Mouse (Mus musculus): ENCODE data around the gene Myrip. TPM values are rescaled to one million over a fixed set of nuclear protein-coding genes. Genes with fewer than 3 reads are reported as not detected.
A peak's percentile ranks its signal among the peaks of the same experiment; 100 is the strongest.

Gene Myrip
- polyA plus RNA-seq, 1 experiment from 2014 or later: 8.1 TPM

GRCm38 (mm10) chr9:120343123-120343790, 41.9 kb downstream of the Myrip start:
- Histone ChIP-seq H3K4me3 (no peak overlapping the region), H3K36me3 (no peaks in the 10 kb centered on the region), H3K9me3 (no peaks in the 10 kb centered on the region), H3K27me3 (no peaks in the 10 kb centered on the region), H3K27ac (replicated peaks) (peak overlapping the region; percentile 5; the same call in 1 of the 2 replicates), H3K4me2 (no peak overlapping the region), H3K4me1 (replicated peaks) (peaks cover 25% of the 10 kb centered on the region), H3K9ac (no peak overlapping the region)
- WGBS: 39% methylated on average over 4 of the region's 4 CpGs
- no peak for ATAC-seq (ENCODE audit: low FRiP score, low read depth)

- peak; percentile 47 for ATAC-seq (ENCODE audit: low FRiP score, low read depth)
These were observed 44.4 kb downstream of the Myrip start for GRCm38 (mm10) chr9:120345651-120346151.

GRCm38 (mm10) chr9:120349145-120349544, 47.8 kb downstream of the Myrip start:
- H3K4me1 ChIP-seq (replicated peaks): peaks cover 32% of the 10 kb centered on the region
- H3K4me2 ChIP-seq: no peak overlapping the region
- H3K36me3 ChIP-seq: no peaks in the 10 kb centered on the region
- peak; percentile 78 for ATAC-seq (ENCODE audit: low FRiP score, low read depth)
- H3K9me3 ChIP-seq: no peaks in the 10 kb centered on the region
- H3K27me3 ChIP-seq: no peaks in the 10 kb centered on the region
- no peak overlapping the region for H3K9ac ChIP-seq
- 37% methylated on average over 4 of the region's 4 CpGs for WGBS
- H3K4me3 ChIP-seq: no peak overlapping the region
- H3K27ac ChIP-seq (replicated peaks): peak overlapping the region; percentile 66

More at GRCm38 (mm10) chr9:120345651-120346151, 44.4 kb downstream of the Myrip start:
- no peak overlapping the region for H3K4me3 ChIP-seq
- 27% methylated on average over 5 of the region's 5 CpGs for WGBS
- H3K4me1 ChIP-seq (replicated peaks): peaks cover 38% of the 10 kb centered on the region
- no peaks in the 10 kb centered on the region for H3K27me3 ChIP-seq
- H3K27ac ChIP-seq (replicated peaks): peak overlapping the region; percentile 69
- no peaks in the 10 kb centered on the region for H3K9me3 ChIP-seq
- H3K9ac ChIP-seq: no peak overlapping the region
- H3K4me2 ChIP-seq: no peak overlapping the region
- no peaks in the 10 kb centered on the region for H3K36me3 ChIP-seq

GRCm38 (mm10) chr9:120350346-120350745, 49.0 kb downstream of the Myrip start:
- H3K9ac ChIP-seq: no peak overlapping the region
- H3K4me3 ChIP-seq: no peak overlapping the region
- peaks cover 27% of the 10 kb centered on the region for H3K4me1 ChIP-seq (replicated peaks)
- H3K27me3 ChIP-seq: no peaks in the 10 kb centered on the region
- H3K36me3 ChIP-seq: no peaks in the 10 kb centered on the region
- 65% methylated on average over 6 of the region's 6 CpGs for WGBS
- no peak overlapping the region; the same call in 1 of the 2 replicates for H3K27ac ChIP-seq (replicated peaks)
- H3K9me3 ChIP-seq: no peaks in the 10 kb centered on the region
- ATAC-seq (ENCODE audit: low FRiP score, low read depth): no peak
- no peak overlapping the region for H3K4me2 ChIP-seq

- H3K27ac ChIP-seq (replicated peaks): no peak overlapping the region
- no peaks in the 10 kb centered on the region for H3K9me3 ChIP-seq
- 58% methylated on average over 7 of the region's 7 CpGs for WGBS
- H3K4me1 ChIP-seq (replicated peaks): peaks cover 19% of the 10 kb centered on the region
- H3K4me2 ChIP-seq: no peak overlapping the region
- no peak overlapping the region for H3K4me3 ChIP-seq
- H3K9ac ChIP-seq: no peak overlapping the region
- ATAC-seq (ENCODE audit: low FRiP score, low read depth): no peak
- no peaks in the 10 kb centered on the region for H3K27me3 ChIP-seq
- H3K36me3 ChIP-seq: no peaks in the 10 kb centered on the region
These were observed 49.7 kb downstream of the Myrip start for GRCm38 (mm10) chr9:120351061-120351460.

GRCm38 (mm10) chr9:120351474-120351873, 50.2 kb downstream of the Myrip start:
- WGBS: 86% methylated on average over 8 of the region's 8 CpGs
- Histone ChIP-seq H3K36me3 (no peaks in the 10 kb centered on the region), H3K27me3 (no peaks in the 10 kb centered on the region), H3K4me2 (no peak overlapping the region), H3K4me1 (replicated peaks) (peaks cover 18% of the 10 kb centered on the region), H3K27ac (replicated peaks) (no peak overlapping the region), H3K9me3 (no peaks in the 10 kb centered on the region), H3K4me3 (no peak overlapping the region), H3K9ac (no peak overlapping the region)
- no peak for ATAC-seq (ENCODE audit: low FRiP score, low read depth)

GRCm38 (mm10) chr9:120353036-120353435, 51.7 kb downstream of the Myrip start:
- Histone ChIP-seq H3K9ac (no peak overlapping the region), H3K9me3 (no peaks in the 10 kb centered on the region)
- WGBS: 95% methylated on average over 4 of the region's 4 CpGs

GRCm38 (mm10) chr9:120353967-120354366, 52.7 kb downstream of the Myrip start:
- no peak for ATAC-seq (ENCODE audit: low FRiP score, low read depth)
- H3K4me3 ChIP-seq: no peak overlapping the region
- no peak overlapping the region for H3K9ac ChIP-seq
- no peaks in the 10 kb centered on the region for H3K27me3 ChIP-seq
- no peaks in the 10 kb centered on the region for H3K36me3 ChIP-seq
- H3K4me1 ChIP-seq (replicated peaks): peaks cover 11% of the 10 kb centered on the region
- H3K9me3 ChIP-seq: no peaks in the 10 kb centered on the region
- no peak overlapping the region for H3K27ac ChIP-seq (replicated peaks)
- 83% methylated on average over 3 of the region's 3 CpGs for WGBS
- H3K4me2 ChIP-seq: no peak overlapping the region

More at GRCm38 (mm10) chr9:120353036-120353435, 51.7 kb downstream of the Myrip start:
- Histone ChIP-seq H3K36me3 (no peaks in the 10 kb centered on the region), H3K4me1 (replicated peaks) (peaks cover 18% of the 10 kb centered on the region), H3K27me3 (no peaks in the 10 kb centered on the region), H3K4me3 (no peak overlapping the region), H3K27ac (replicated peaks) (no peak overlapping the region), H3K4me2 (no peak overlapping the region)
- ATAC-seq (ENCODE audit: low FRiP score, low read depth): no peak

GRCm38 (mm10) chr9:120354550-120355345, 53.4 kb downstream of the Myrip start:
- ATAC-seq (ENCODE audit: low FRiP score, low read depth): no peak
- Histone ChIP-seq H3K4me3 (no peak overlapping the region), H3K4me2 (no peak overlapping the region), H3K9me3 (no peaks in the 10 kb centered on the region), H3K9ac (no peak overlapping the region), H3K27ac (replicated peaks) (no peak overlapping the region), H3K4me1 (replicated peaks) (peaks cover 7% of the 10 kb centered on the region; the same call in 1 of the 2 replicates), H3K36me3 (no peaks in the 10 kb centered on the region), H3K27me3 (no peaks in the 10 kb centered on the region)
- 85% methylated on average over 12 of the region's 12 CpGs for WGBS

- Histone ChIP-seq H3K4me3 (no peak overlapping the region), H3K27ac (replicated peaks) (no peak overlapping the region), H3K4me2 (no peak overlapping the region), H3K9ac (no peak overlapping the region), H3K27me3 (no peaks in the 10 kb centered on the region), H3K36me3 (no peaks in the 10 kb centered on the region), H3K9me3 (no peaks in the 10 kb centered on the region), H3K4me1 (replicated peaks) (peaks cover 3% of the 10 kb centered on the region; the same call in 1 of the 2 replicates)
- no peak for ATAC-seq (ENCODE audit: low FRiP score, low read depth)
- 88% methylated on average over 6 of the region's 6 CpGs for WGBS
These were observed 55.2 kb downstream of the Myrip start for GRCm38 (mm10) chr9:120356490-120356889.

- no peak for ATAC-seq (ENCODE audit: low FRiP score, low read depth)
- no peak overlapping the region for H3K27ac ChIP-seq (replicated peaks)
- H3K4me3 ChIP-seq: no peak overlapping the region
- H3K27me3 ChIP-seq: no peaks in the 10 kb centered on the region
- no peaks in the 10 kb centered on the region for H3K9me3 ChIP-seq
- no peaks in the 10 kb centered on the region for H3K36me3 ChIP-seq
- no peak overlapping the region for H3K9ac ChIP-seq
- WGBS: 76% methylated on average over 6 of the region's 6 CpGs
- peaks cover 3% of the 10 kb centered on the region; the same call in 1 of the 2 replicates for H3K4me1 ChIP-seq (replicated peaks)
- no peak overlapping the region for H3K4me2 ChIP-seq
These were observed 56.7 kb downstream of the Myrip start for GRCm38 (mm10) chr9:120358060-120358459.
